In the genomic region with DNA sequence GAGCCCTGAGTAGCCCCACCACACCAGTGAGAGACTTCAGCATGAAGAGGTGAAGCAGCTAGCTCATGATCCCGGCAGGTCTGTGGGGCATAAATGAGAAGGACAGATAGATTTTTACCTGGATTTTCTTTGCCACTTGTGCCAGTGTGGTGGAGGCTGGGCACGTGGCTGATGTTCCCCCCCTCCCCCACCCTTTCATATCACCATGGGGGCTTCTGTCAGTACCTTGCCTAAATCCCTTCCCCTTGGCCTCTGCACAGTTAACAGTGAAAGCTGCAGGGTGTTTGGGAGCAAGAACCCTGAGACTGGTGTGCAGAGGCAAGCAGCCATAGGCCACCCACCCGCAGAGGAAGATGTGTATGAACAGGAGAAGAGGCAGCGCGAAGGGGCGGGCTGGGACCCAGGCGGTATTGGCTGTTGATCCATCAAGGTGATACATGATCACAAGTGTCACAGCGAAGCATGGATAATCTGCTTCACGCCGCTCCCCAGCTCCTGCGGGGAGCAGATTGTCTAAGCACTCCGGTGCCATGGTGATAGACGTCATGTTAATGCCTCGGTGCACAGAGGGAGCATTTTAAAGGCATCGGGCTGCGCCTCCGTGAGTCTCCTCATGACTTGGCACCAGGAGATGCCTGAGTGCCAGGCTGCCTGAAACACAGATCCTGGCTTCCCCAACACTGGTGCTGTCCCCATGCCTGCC, we compare ENCODE assay signal across 8 mouse cellular contexts. TPM values are rescaled to one million over a fixed set of nuclear protein-coding genes. Genes with fewer than 3 reads are reported as not detected.
DNase-seq lines count a peak whose midpoint lies in the region; ATAC-seq and TF ChIP-seq lines count a peak whose summit lies in the region.

No protein-coding gene starts in this region.

- H3K4me3 ChIP-seq in kidney, postnatal 0 days (replicated peaks; ENCODE audit: low read depth, low read length) = no peak overlapping the region
- H3K4me3 ChIP-seq in kidney, adult 2 months (ENCODE audit: insufficient read depth, low read depth, low read length) = no peak overlapping the region
- H3K4me3 ChIP-seq in heart, postnatal 0 days (ENCODE audit: low read depth, low read length) = no peak overlapping the region
- no peak overlapping the region for H3K4me3 ChIP-seq in limb, embryonic 12.5 days (replicated peaks)

- 24% methylated on average over 17 of the region's 17 CpGs for WGBS in kidney, postnatal 0 days
- 40% methylated on average over 17 of the region's 17 CpGs for WGBS in kidney, adult 2 months
- WGBS in heart, postnatal 0 days = 18% methylated on average over 17 of the region's 17 CpGs
- WGBS in limb, embryonic 12.5 days = 18% methylated on average over 17 of the region's 17 CpGs

- no peak; the same call in 1 of the 2 replicates for TF ChIP-seq CTCF in kidney, postnatal 0 days (IDR thresholded peaks at IDR 0.05; ENCODE audit: low read depth)
- TF ChIP-seq CTCF in kidney, adult 2 months (conservative IDR thresholded peaks at IDR 0.05; ENCODE audit: insufficient read depth, insufficient read length, low read depth, low read length) = no peak
- TF ChIP-seq CTCF in heart, postnatal 0 days (IDR thresholded peaks at IDR 0.05; ENCODE audit: low read depth) = no peak

- no peak for DNase-seq in kidney, postnatal 0 days (ENCODE audit: low spot score)
- DNase-seq in kidney, adult 2 months = no peak
- peak; percentile 61 to 76 for DNase-seq in cerebellum, postnatal 14 days
- DNase-seq in heart, postnatal 0 days (ENCODE audit: low spot score) = no peak
- peak; percentile 72 for DNase-seq in right cerebral cortex, adult 18-20 months
- no peak for DNase-seq in natural killer cell, adult 2 months (ENCODE audit: low spot score in 2 of 2)

- no peak for TF ChIP-seq EP300 in heart, postnatal 0 days (IDR thresholded peaks at IDR 0.05; ENCODE audit: low read depth)

- no peak for TF ChIP-seq POLR2A in kidney, adult 2 months (IDR thresholded peaks at IDR 0.05; ENCODE audit: low read depth, low read length)

- no peaks in the 10 kb centered on the region for H3K27me3 ChIP-seq in kidney, postnatal 0 days (ENCODE audit: insufficient read depth, low read length)
- H3K27me3 ChIP-seq in kidney, adult 2 months (replicated peaks; ENCODE audit: control insufficient read depth, insufficient read depth, low read length) = no peaks in the 10 kb centered on the region
- H3K27me3 ChIP-seq in heart, postnatal 0 days (ENCODE audit: control insufficient read depth, insufficient read depth, low read length) = peaks cover 24% of the 10 kb centered on the region; the same call in 1 of the 2 replicates
- H3K27me3 ChIP-seq in limb, embryonic 12.5 days = peaks cover 42% of the 10 kb centered on the region

- H3K9ac ChIP-seq in kidney, postnatal 0 days (ENCODE audit: low read depth, low read length) = no peak overlapping the region
- H3K9ac ChIP-seq in heart, postnatal 0 days (replicated peaks; ENCODE audit: low read depth, low read length) = no peak overlapping the region
- H3K9ac ChIP-seq in limb, embryonic 12.5 days (replicated peaks) = no peak overlapping the region

- no peak overlapping the region for H3K27ac ChIP-seq in kidney, postnatal 0 days
- H3K27ac ChIP-seq in kidney, adult 2 months (ENCODE audit: insufficient read depth, low read depth, low read length) = no peak overlapping the region
- H3K27ac ChIP-seq in heart, postnatal 0 days (ENCODE audit: low read depth) = no peak overlapping the region
- H3K27ac ChIP-seq in limb, embryonic 12.5 days = no peak overlapping the region

- no peaks in the 10 kb centered on the region for H3K9me3 ChIP-seq in kidney, postnatal 0 days (replicated peaks; ENCODE audit: low read length)
- H3K9me3 ChIP-seq in heart, postnatal 0 days (replicated peaks; ENCODE audit: control insufficient read depth, low read length) = no peaks in the 10 kb centered on the region
- no peaks in the 10 kb centered on the region for H3K9me3 ChIP-seq in limb, embryonic 12.5 days

- H3K4me2 ChIP-seq in kidney, postnatal 0 days (ENCODE audit: low read length) = peak overlapping the region; percentile 27; the same call in 1 of the 2 replicates
- peak overlapping the region; percentile 16; the same call in 1 of the 2 replicates for H3K4me2 ChIP-seq in heart, postnatal 0 days (ENCODE audit: low read depth, low read length)
- peak overlapping the region; percentile 23; the same call in 1 of the 2 replicates for H3K4me2 ChIP-seq in limb, embryonic 12.5 days

- ATAC-seq in kidney, postnatal 0 days (replicated peaks; ENCODE audit: low FRiP score, low read depth) = no peak
- no peak for ATAC-seq in heart, postnatal 0 days (ENCODE audit: insufficient read depth, low read depth)
- no peak for ATAC-seq in limb, embryonic 12.5 days (ENCODE audit: insufficient number of reproducible peaks, insufficient read depth, low FRiP score, low TSS enrichment, low read depth)
- ATAC-seq in activated CD4-positive, CD25-positive, alpha-beta regulatory T cell, adult 4 months = no peak

- H3K4me1 ChIP-seq in kidney, postnatal 0 days (replicated peaks; ENCODE audit: insufficient read depth, low read length) = peaks cover 4% of the 10 kb centered on the region; the same call in 1 of the 2 replicates
- H3K4me1 ChIP-seq in kidney, adult 2 months (ENCODE audit: control insufficient read depth, insufficient read depth, low read length) = no peaks in the 10 kb centered on the region
- H3K4me1 ChIP-seq in heart, postnatal 0 days (ENCODE audit: control insufficient read depth, insufficient read depth) = peaks cover 19% of the 10 kb centered on the region
- peaks cover 63% of the 10 kb centered on the region for H3K4me1 ChIP-seq in limb, embryonic 12.5 days (replicated peaks)

- no peaks in the 10 kb centered on the region for H3K36me3 ChIP-seq in kidney, postnatal 0 days (ENCODE audit: insufficient read depth, low read length)
- H3K36me3 ChIP-seq in kidney, adult 2 months (ENCODE audit: control insufficient read depth, insufficient read depth, low read length) = no peaks in the 10 kb centered on the region
- H3K36me3 ChIP-seq in heart, postnatal 0 days (replicated peaks; ENCODE audit: control insufficient read depth, insufficient read depth, low read length) = no peaks in the 10 kb centered on the region
- no peaks in the 10 kb centered on the region for H3K36me3 ChIP-seq in limb, embryonic 12.5 days

RNA-seq across cellular contexts. Expression of a gene that starts 1.3 kb away (rescaled TPM):
- 2.2 and 2.3 TPM in 2 replicates for polyA plus RNA-seq in kidney, postnatal 0 days (2015; fragmentation: Nextera tagmentation; extraction: Ambion mirVana)
- 2.2 and 2.9 TPM in 2 replicates for polyA plus RNA-seq in kidney, adult 2 months (2012; rRNA removed)
- 0.38 and 0.54 TPM in 2 replicates for total RNA-seq in heart, postnatal 0 days (2014; rRNA removed; ENCODE audit: low replicate concordance)
- 0.99 and 1.2 TPM in 2 replicates for polyA plus RNA-seq in heart, postnatal 0 days (2015; fragmentation: Nextera tagmentation; extraction: Ambion mirVana)
- polyA plus RNA-seq in limb, embryonic 12.5 days (2016; fragmentation: Nextera tagmentation; extraction: Ambion mirVana) = 3.0 TPM in 2 replicates
- polyA plus RNA-seq in activated CD4-positive, CD25-positive, alpha-beta regulatory T cell, adult 4 months (2017; shearing (Covaris generic)) = under 1 TPM; 0.04 to 0.97 TPM

RNA-seq across cellular contexts. Expression of a gene that starts 46.8 kb away (rescaled TPM):
- polyA plus RNA-seq in kidney, postnatal 0 days (2015; fragmentation: Nextera tagmentation; extraction: Ambion mirVana) = 5.6 and 5.8 TPM in 2 replicates
- polyA plus RNA-seq in kidney, adult 2 months (2012; rRNA removed) = 17.8 and 18.1 TPM in 2 replicates
- 36.7 and 43.6 TPM in 2 replicates for total RNA-seq in heart, postnatal 0 days (2014; rRNA removed; ENCODE audit: low replicate concordance)
- 3.0 TPM in 2 replicates for polyA plus RNA-seq in heart, postnatal 0 days (2015; fragmentation: Nextera tagmentation; extraction: Ambion mirVana)
- polyA plus RNA-seq in limb, embryonic 12.5 days (2016; fragmentation: Nextera tagmentation; extraction: Ambion mirVana) = 12.1 and 13.6 TPM in 2 replicates
- 10 to 100 TPM; 12.2 to 16.0 TPM for polyA plus RNA-seq in activated CD4-positive, CD25-positive, alpha-beta regulatory T cell, adult 4 months (2017; shearing (Covaris generic))

RNA-seq across cellular contexts. Expression of a gene that starts 54.9 kb away (rescaled TPM):
- polyA plus RNA-seq in kidney, postnatal 0 days (2015; fragmentation: Nextera tagmentation; extraction: Ambion mirVana) = 76.5 and 83.5 TPM in 2 replicates
- 106 and 124 TPM in 2 replicates for polyA plus RNA-seq in kidney, adult 2 months (2012; rRNA removed)
- total RNA-seq in heart, postnatal 0 days (2014; rRNA removed; ENCODE audit: low replicate concordance) = 80.4 and 110 TPM in 2 replicates
- 81.6 and 84.0 TPM in 2 replicates for polyA plus RNA-seq in heart, postnatal 0 days (2015; fragmentation: Nextera tagmentation; extraction: Ambion mirVana)
- 56.3 and 61.3 TPM in 2 replicates for polyA plus RNA-seq in limb, embryonic 12.5 days (2016; fragmentation: Nextera tagmentation; extraction: Ambion mirVana)
- polyA plus RNA-seq in activated CD4-positive, CD25-positive, alpha-beta regulatory T cell, adult 4 months (2017; shearing (Covaris generic)) = 10 to 100 TPM; 79.0 to 82.8 TPM

Comparison
In these comparisons a context has a peak if more than half of its experiments do, and no peak if none do; other contexts are left out.
1. DNase-seq: peak in cerebellum, postnatal 14 days (2 of 2) and right cerebral cortex, adult 18-20 months (single experiment); none in kidney, postnatal 0 days (single experiment), kidney, adult 2 months (single experiment), heart, postnatal 0 days (single experiment) and natural killer cell, adult 2 months (0 of 2).
2. Peak in every context shown above with its lines, with median percentiles within 50 percentile points of each other: H3K4me2 ChIP-seq.